Comparison of ENCODE assay signal across 11 mouse cellular contexts in genomic region chr2:71176329-71177249, GRCm38 (mm10).
"Had no signal": no experiment of that assay in that cellular context is flagged by ENCODE, and none has a peak within 500 bp of the region (broad histone marks: within the 10 kb centered on the region; RNA-seq: fewer than 3 reads in every experiment).

No protein-coding gene starts in this region.

- H3K4me1 ChIP-seq: intestine, embryonic 15.5 days; midbrain, embryonic 10.5 days; neural tube, embryonic 15.5 days had no signal

- H3K27ac ChIP-seq: intestine, embryonic 15.5 days; kidney, embryonic 15.5 days; limb, embryonic 12.5 days; lung, embryonic 15.5 days; midbrain, embryonic 10.5 days; neural tube, embryonic 15.5 days; stomach, postnatal 0 days had no signal

- H3K9ac ChIP-seq: intestine, embryonic 15.5 days; kidney, embryonic 15.5 days; limb, embryonic 12.5 days; lung, embryonic 15.5 days; neural tube, embryonic 15.5 days had no signal

- H3K27me3 ChIP-seq: intestine, embryonic 15.5 days; limb, embryonic 12.5 days; lung, embryonic 15.5 days; neural tube, embryonic 15.5 days had no signal

- H3K9me3 ChIP-seq: intestine, embryonic 15.5 days; limb, embryonic 12.5 days; lung, embryonic 15.5 days; midbrain, embryonic 10.5 days; neural tube, embryonic 15.5 days had no signal

- H3K36me3 ChIP-seq: intestine, embryonic 15.5 days; kidney, embryonic 15.5 days; limb, embryonic 12.5 days; lung, embryonic 15.5 days; midbrain, embryonic 10.5 days; neural tube, embryonic 15.5 days had no signal

- H3K4me3 ChIP-seq: intestine, embryonic 15.5 days; kidney, embryonic 15.5 days; limb, embryonic 12.5 days; lung, embryonic 15.5 days; midbrain, embryonic 10.5 days; myocyte; neural tube, embryonic 15.5 days had no signal

- DNase-seq: kidney, adult 18-20 months; kidney, postnatal 14 days; thymus, postnatal 4 days had no signal

- H3K4me2 ChIP-seq: intestine, embryonic 15.5 days; kidney, embryonic 15.5 days; limb, embryonic 12.5 days; lung, embryonic 15.5 days; neural tube, embryonic 15.5 days had no signal

- ATAC-seq: intestine, embryonic 15.5 days had no signal
